10 mouse cellular contexts compared by ENCODE assay signal in the genomic region with DNA sequence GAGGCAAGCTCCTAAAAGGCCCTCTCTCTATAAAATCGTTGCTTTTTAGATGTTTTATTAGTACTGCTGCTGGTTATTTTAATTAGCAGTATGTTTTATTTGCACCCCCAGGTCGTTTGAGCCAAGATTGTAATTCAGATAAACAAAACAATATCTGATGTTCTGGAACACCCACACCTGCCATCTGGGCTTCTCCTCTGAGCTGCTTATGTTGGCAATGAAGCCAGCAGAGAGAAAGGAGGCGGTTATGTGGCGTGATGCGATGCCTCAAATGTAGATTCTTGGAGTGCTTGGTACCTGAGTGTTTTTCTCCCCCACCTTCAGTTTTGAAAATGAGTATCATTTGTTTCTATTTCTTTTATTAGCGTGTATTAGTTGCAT. TPM values are rescaled to one million over a fixed set of nuclear protein-coding genes. Genes with fewer than 3 reads are reported as not detected.
DNase-seq lines count a peak whose midpoint lies in the region; ATAC-seq lines count a peak whose summit lies in the region.
"Had no signal": no experiment of that assay in that cellular context is flagged by ENCODE, and none has a peak within 500 bp of the region (broad histone marks: within the 10 kb centered on the region; RNA-seq: fewer than 3 reads in every experiment).

No protein-coding gene starts in this region.

- DNase-seq in cerebellum, postnatal 4 days (ENCODE audit: low spot score in 2 of 2), result no peak
- no peak for DNase-seq in neural tube, embryonic 10.5 days (ENCODE audit: extremely low spot score, low spot score)
- DNase-seq in layer of hippocampus, adult 8-10 months (ENCODE audit: low spot score in 2 of 2), result peak; percentile 82 to 87
- DNase-seq in liver, result no peak
- no peak for DNase-seq in lung, adult 18-20 months

- no peaks in the 10 kb centered on the region for H3K9me3 ChIP-seq in neural tube, embryonic 13.5 days
- H3K9me3 ChIP-seq in kidney, embryonic 15.5 days (replicated peaks), result no peaks in the 10 kb centered on the region
- H3K9me3 ChIP-seq: heart, embryonic 15.5 days had no signal

- H3K36me3 ChIP-seq in neural tube, embryonic 13.5 days, result no peaks in the 10 kb centered on the region
- H3K36me3 ChIP-seq in kidney, embryonic 15.5 days, result no peaks in the 10 kb centered on the region
- H3K36me3 ChIP-seq: heart, embryonic 15.5 days had no signal

- no peak overlapping the region for H3K4me2 ChIP-seq in neural tube, embryonic 13.5 days
- H3K4me2 ChIP-seq in kidney, embryonic 15.5 days, result no peak overlapping the region
- H3K4me2 ChIP-seq: heart, embryonic 15.5 days had no signal

- 0 out of 2 replicates have a peak overlapping the region, but pooled peaks have one; percentile 2 for H3K27ac ChIP-seq in neural tube, embryonic 13.5 days (replicated peaks)
- H3K27ac ChIP-seq in kidney, embryonic 15.5 days, result no peak overlapping the region
- H3K27ac ChIP-seq: heart, embryonic 15.5 days; liver, embryonic 14.5 days had no signal

- peak; percentile 61; the same call in 1 of the 2 replicates for ATAC-seq in cerebellum, adult (ENCODE audit: insufficient number of reproducible peaks, low FRiP score, low TSS enrichment)
- 0 out of 2 replicates have a peak, but pooled peaks have one; percentile 38 for ATAC-seq in neural tube, embryonic 13.5 days (ENCODE audit: low read depth)
- no peak for ATAC-seq in kidney, embryonic 15.5 days (replicated peaks; ENCODE audit: low FRiP score)

- no peaks in the 10 kb centered on the region for H3K27me3 ChIP-seq in neural tube, embryonic 13.5 days
- H3K27me3 ChIP-seq in kidney, embryonic 15.5 days, result no peaks in the 10 kb centered on the region
- H3K27me3 ChIP-seq: heart, embryonic 15.5 days had no signal

- H3K4me1 ChIP-seq in neural tube, embryonic 13.5 days (replicated peaks), result peaks cover 65% of the 10 kb centered on the region
- peaks cover 5% of the 10 kb centered on the region for H3K4me1 ChIP-seq in kidney, embryonic 15.5 days

- no peak overlapping the region for H3K4me3 ChIP-seq in neural tube, embryonic 13.5 days
- H3K4me3 ChIP-seq in kidney, embryonic 15.5 days (replicated peaks), result no peak overlapping the region
- H3K4me3 ChIP-seq: heart, embryonic 15.5 days had no signal

- 54% methylated on average over 6 of the region's 6 CpGs for WGBS in neural tube, embryonic 13.5 days
- WGBS in kidney, embryonic 15.5 days, result 58% methylated on average over 6 of the region's 6 CpGs

- no peak overlapping the region for H3K9ac ChIP-seq in neural tube, embryonic 13.5 days
- no peak overlapping the region for H3K9ac ChIP-seq in kidney, embryonic 15.5 days
- H3K9ac ChIP-seq: heart, embryonic 15.5 days; liver, embryonic 14.5 days had no signal

RNA-seq across cellular contexts. Expression of a gene that starts 18.1 kb away (rescaled TPM):
- polyA plus RNA-seq in neural tube, embryonic 13.5 days (2015; fragmentation: Nextera tagmentation; extraction: Ambion mirVana), result 3.5 and 4.0 TPM in 2 replicates
- 10 to 100 TPM; 12.6 to 13.9 (median 13.9) TPM for total RNA-seq in layer of hippocampus, adult 8-10 months (2022)
- 4.0 and 4.2 TPM in 2 replicates for polyA plus RNA-seq in kidney, embryonic 15.5 days (2015; fragmentation: Nextera tagmentation; extraction: Ambion mirVana)

Comparison
In these comparisons a context has a peak if more than half of its experiments do, and no peak if none do; other contexts are left out.
1. DNase-seq: peak in layer of hippocampus, adult 8-10 months (2 of 2); none in cerebellum, postnatal 4 days (0 of 2), neural tube, embryonic 10.5 days (single experiment), liver (single experiment) and lung, adult 18-20 months (0 of 2).